Mouse (Mus musculus) lung, adult 2 months (tissue): ENCODE data around the gene Hba-x. TPM values are rescaled to one million over a fixed set of nuclear protein-coding genes. Genes with fewer than 3 reads are reported as not detected.

Source experiments
- DNase-seq: peaks from one replicate; pipeline ENCODE4 v3.0.0; 2022
- H3K4me1 ChIP-seq: fragments of 200-500 bp; 2 replicates; pipeline ENCODE4 v1.6.1; 2011; ENCODE audit warnings: low read length; ENCODE audit not compliant: control insufficient read depth, insufficient read depth
- H3K4me3 ChIP-seq: fragments of 200-500 bp; replicated peaks from 2 replicates; pipeline ENCODE3; 2011; ENCODE audit warnings: low read depth, mild to moderate bottlenecking, control low read depth, low read length; ENCODE audit errors: extremely low read depth
- CTCF ChIP-seq: fragments of 200-500 bp; IDR thresholded peaks from 2 replicates; pipeline ENCODE4 v1.5.1; 2011; ENCODE audit warnings: mild to moderate bottlenecking, low read length, control low read depth; ENCODE audit not compliant: insufficient read depth
- POLR2A ChIP-seq: fragments of 200-500 bp; IDR thresholded peaks from 2 replicates; pipeline ENCODE4 v1.6.1; 2011; ENCODE audit warnings: low read depth, mild to moderate bottlenecking, control low read depth, low read length, borderline replicate concordance; ENCODE audit errors: extremely low read depth
- WGBS: fragments of 180-500 bp; shearing (Covaris S2); methylation state at CpG from one replicate; pipeline ENCODE4 v1.1.7; 2018; 5-methylcytosine and 5-hydroxymethylcytosine counted together
- polyA plus RNA-seq: library from polyadenylated mRNA; depleted of rRNA; stranded (reverse); fragments of >200 nt; gene quantifications from 2 replicates; pipeline ENCODE4 v1.2.3, GENCODE M21; 2012

Gene Hba-x
- polyA plus RNA-seq, 1 experiment: not detected

- Histone ChIP-seq H3K4me1 (no peaks in the 10 kb centered on the region; the same call in 1 of the 2 replicates), H3K4me3 (no peak overlapping the region)
- 78% methylated on average over 2 of the region's 2 CpGs for whole genome bisulfite sequencing
- no peak for DNase-seq
- TF ChIP-seq POLR2A: no peak
- TF ChIP-seq CTCF: no peak
Observed at GRCm38 (mm10) chr11:32236132-32236531, 40.1 kb upstream of the Hba-x start.

GRCm38 (mm10) chr11:32236712-32237410, 39.3 kb upstream of the Hba-x start:
- TF ChIP-seq POLR2A: no peak
- TF ChIP-seq CTCF: peak; percentile 64
- 59% methylated on average over 9 of the region's 9 CpGs for WGBS
- H3K4me3 ChIP-seq: no peak overlapping the region
- peak; percentile 48 for DNase-seq
- no peaks in the 10 kb centered on the region; the same call in 1 of the 2 replicates for H3K4me1 ChIP-seq

- WGBS: 94% methylated on average over 3 of the region's 3 CpGs
- no peak overlapping the region for H3K4me3 ChIP-seq
- no peaks in the 10 kb centered on the region; the same call in 1 of the 2 replicates for H3K4me1 ChIP-seq
- no peak for DNase-seq
- no peak for TF ChIP-seq POLR2A
- TF ChIP-seq CTCF: no peak
Observed at GRCm38 (mm10) chr11:32237411-32237795, 38.8 kb upstream of the Hba-x start.

DNA sequence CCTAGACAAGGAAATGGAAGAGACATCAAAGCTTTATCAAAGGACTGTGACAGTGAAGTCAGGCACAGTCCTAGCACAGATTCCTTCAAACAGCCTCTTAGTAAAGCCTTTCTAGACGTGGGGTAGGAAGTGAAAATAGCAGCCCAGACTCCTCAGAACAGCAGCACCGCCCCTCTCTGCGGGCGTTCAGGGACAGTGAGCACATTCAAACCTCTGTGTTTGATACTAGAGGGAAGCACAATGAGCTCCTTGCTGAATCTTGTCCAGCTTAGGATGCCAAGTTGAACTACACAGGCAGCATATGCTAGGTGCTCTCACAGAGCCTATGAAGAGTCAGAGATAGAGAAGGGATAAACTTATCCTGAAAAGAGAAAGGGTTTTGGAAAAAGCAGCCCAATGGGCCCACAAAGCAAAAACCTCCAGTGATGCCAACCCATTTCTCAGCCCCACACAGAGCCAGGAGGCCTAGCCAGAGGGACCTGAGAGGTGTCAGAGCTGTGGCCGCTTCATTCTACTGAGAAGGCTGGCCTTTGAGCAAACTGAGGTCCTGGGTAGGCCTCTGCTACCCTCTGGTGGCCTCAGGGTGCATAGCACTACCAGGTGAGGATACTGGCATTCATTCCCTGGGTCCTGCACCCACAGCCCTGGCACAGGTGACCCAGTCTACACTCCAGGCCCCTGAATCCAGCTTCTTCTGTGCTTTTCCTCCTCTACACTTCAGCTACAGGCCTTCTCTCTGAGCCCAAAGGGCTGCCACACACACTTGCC, 37.9 kb upstream of the Hba-x start:
- WGBS: 66% methylated on average over 5 of the region's 5 CpGs
- Histone ChIP-seq H3K4me3 (no peak overlapping the region), H3K4me1 (no peaks in the 10 kb centered on the region; the same call in 1 of the 2 replicates)
- DNase-seq: peak; percentile 80
- TF ChIP-seq CTCF: peak; percentile 99
- no peak for TF ChIP-seq POLR2A

DNA sequence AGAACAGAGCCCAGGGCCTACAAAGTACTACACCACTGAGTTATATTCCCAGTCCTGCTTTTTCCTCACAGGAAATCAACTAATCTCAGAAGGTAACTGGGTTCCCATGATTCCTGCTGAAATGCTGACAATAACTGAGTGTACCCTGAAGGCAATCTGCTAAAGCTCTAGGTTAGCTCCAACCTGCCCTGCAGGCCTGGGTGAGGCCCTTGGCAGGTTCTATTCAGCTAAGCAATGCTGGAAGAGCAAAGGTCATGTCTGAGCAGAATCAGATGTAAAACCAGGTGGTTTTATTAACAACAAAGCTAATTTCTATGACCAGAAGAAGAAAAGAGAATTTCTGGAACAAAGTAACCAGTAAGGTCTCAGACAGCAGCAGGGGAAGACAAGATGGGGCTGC, 34.8 kb upstream of the Hba-x start:
- H3K4me1 ChIP-seq: no peaks in the 10 kb centered on the region; the same call in 1 of the 2 replicates
- TF ChIP-seq CTCF: no peak
- no peak for TF ChIP-seq POLR2A
- H3K4me3 ChIP-seq: no peak overlapping the region
- DNase-seq: no peak

- no peak for TF ChIP-seq POLR2A
- TF ChIP-seq CTCF: no peak
- no peak for DNase-seq
- WGBS: 82% methylated on average over 3 of the region's 3 CpGs
Observed at GRCm38 (mm10) chr11:32242209-32242608, 34.0 kb upstream of the Hba-x start.

GRCm38 (mm10) chr11:32243205-32243955, 32.8 kb upstream of the Hba-x start:
- H3K4me1 ChIP-seq: no peaks in the 10 kb centered on the region; the same call in 1 of the 2 replicates
- no peak overlapping the region for H3K4me3 ChIP-seq
- DNase-seq: no peak
- TF ChIP-seq POLR2A (no peak), CTCF (no peak)
- 59% methylated on average over 7 of the region's 7 CpGs for WGBS

More at GRCm38 (mm10) chr11:32242209-32242608, 34.0 kb upstream of the Hba-x start:
- H3K4me3 ChIP-seq: no peak overlapping the region
- H3K4me1 ChIP-seq: no peaks in the 10 kb centered on the region; the same call in 1 of the 2 replicates

- Histone ChIP-seq H3K4me1 (no peaks in the 10 kb centered on the region; the same call in 1 of the 2 replicates), H3K4me3 (no peak overlapping the region)
- WGBS: 76% methylated on average over 3 of the region's 3 CpGs
- TF ChIP-seq CTCF (no peak), POLR2A (no peak)
- no peak for DNase-seq
Observed at GRCm38 (mm10) chr11:32244064-32244463, 32.1 kb upstream of the Hba-x start.

GRCm38 (mm10) chr11:32244617-32245016, 31.6 kb upstream of the Hba-x start:
- H3K4me3 ChIP-seq: no peak overlapping the region
- 86% methylated on average over 1 of the region's 1 CpGs for WGBS
- H3K4me1 ChIP-seq: no peaks in the 10 kb centered on the region; the same call in 1 of the 2 replicates
- TF ChIP-seq POLR2A: no peak
- no peak for TF ChIP-seq CTCF
- no peak for DNase-seq
